Mouse (Mus musculus) bone marrow macrophage, adult 2 months (primary cell): Measurements from ENCODE around the gene Xrcc5. TPM values are rescaled to one million over a fixed set of nuclear protein-coding genes. Genes with fewer than 3 reads are reported as not detected.
A peak's percentile ranks its signal among the peaks of the same experiment; 100 is the strongest.

Experiments
- H3K27ac ChIP-seq: 2 replicates; pipeline ENCODE4 v1.5.1; 2012; ENCODE audit warnings: low read depth, low read length; ENCODE audit not compliant: insufficient read depth
- H3K4me1 ChIP-seq: 2 replicates; pipeline ENCODE4 v1.6.1; 2012; ENCODE audit warnings: low read length; ENCODE audit not compliant: control insufficient read depth, insufficient read depth
- H3K4me3 ChIP-seq: 2 replicates; pipeline ENCODE4 v1.5.1; 2012; ENCODE audit warnings: mild to moderate bottlenecking, low read length, moderate library complexity; ENCODE audit not compliant: insufficient read depth
- CTCF ChIP-seq: IDR thresholded peaks from 2 replicates; pipeline ENCODE4 v1.5.1; 2012; ENCODE audit warnings: low read depth, mild to moderate bottlenecking, low read length, moderate library complexity
- POLR2A ChIP-seq: IDR thresholded peaks from 2 replicates; pipeline ENCODE4 v1.6.1; 2012; ENCODE audit warnings: mild to moderate bottlenecking, low read depth, low read length, borderline replicate concordance
- polyA plus RNA-seq: library from polyadenylated mRNA; stranded (reverse); fragments of >200 nt; gene quantifications from 2 replicates; pipeline ENCODE4 v1.2.4, GENCODE M21; 2012; ENCODE audit not compliant: missing spikeins, insufficient read depth, insufficient read length

The Xrcc5 gene
- polyA plus RNA-seq, 1 experiment, result 0.99 TPM

- no peaks in the 10 kb centered on the region for H3K4me1 ChIP-seq
- TF ChIP-seq CTCF (no peak), POLR2A (no peak)
- no peak overlapping the region for H3K4me3 ChIP-seq
- H3K27ac ChIP-seq, result no peak overlapping the region
These were observed 15.8 kb upstream of the Xrcc5 start for GRCm38 (mm10) chr1:72291421-72291820.

- Histone ChIP-seq H3K4me1 (no peaks in the 10 kb centered on the region), H3K27ac (no peak overlapping the region), H3K4me3 (no peak overlapping the region)
- TF ChIP-seq POLR2A (no peak), CTCF (no peak)
These were observed 15.3 kb upstream of the Xrcc5 start for GRCm38 (mm10) chr1:72291925-72292324.

- H3K4me3 ChIP-seq, result no peak overlapping the region
- TF ChIP-seq POLR2A (no peak), CTCF (no peak)
- no peaks in the 10 kb centered on the region for H3K4me1 ChIP-seq
- H3K27ac ChIP-seq, result no peak overlapping the region
These were observed 13.2 kb upstream of the Xrcc5 start for GRCm38 (mm10) chr1:72293869-72294663.

- Histone ChIP-seq H3K27ac (no peak overlapping the region), H3K4me3 (no peak overlapping the region), H3K4me1 (no peaks in the 10 kb centered on the region)
- no peak for TF ChIP-seq CTCF
- TF ChIP-seq POLR2A, result no peak
These were observed 11.5 kb upstream of the Xrcc5 start for GRCm38 (mm10) chr1:72295746-72296145.

GRCm38 (mm10) chr1:72301845-72302244, 5.4 kb upstream of the Xrcc5 start:
- H3K27ac ChIP-seq, result no peak overlapping the region
- no peak overlapping the region for H3K4me3 ChIP-seq
- H3K4me1 ChIP-seq, result peaks cover 3% of the 10 kb centered on the region
- TF ChIP-seq POLR2A (no peak), CTCF (no peak)

- Histone ChIP-seq H3K4me3 (no peak overlapping the region), H3K27ac (no peak overlapping the region), H3K4me1 (peaks cover 6% of the 10 kb centered on the region)
- TF ChIP-seq POLR2A, result no peak
- no peak for TF ChIP-seq CTCF
These were observed 980 bp upstream of the Xrcc5 start for GRCm38 (mm10) chr1:72306241-72306640.

GRCm38 (mm10) chr1:72306679-72307181, 491 bp upstream of the Xrcc5 start:
- TF ChIP-seq CTCF (peak; percentile 73), POLR2A (no peak)
- Histone ChIP-seq H3K27ac (peak overlapping the region; percentile 42; the same call in 1 of the 2 replicates), H3K4me3 (peak overlapping the region; percentile 67; the same call in 1 of the 2 replicates), H3K4me1 (peaks cover 6% of the 10 kb centered on the region)

- H3K27ac ChIP-seq, result no peak overlapping the region
- TF ChIP-seq CTCF (no peak), POLR2A (no peak)
- no peak overlapping the region for H3K4me3 ChIP-seq
- H3K4me1 ChIP-seq, result peaks cover 6% of the 10 kb centered on the region
These were observed 1.7 kb downstream of the Xrcc5 start for GRCm38 (mm10) chr1:72308919-72309318.

- TF ChIP-seq POLR2A (no peak), CTCF (no peak)
- Histone ChIP-seq H3K27ac (no peak overlapping the region), H3K4me3 (no peak overlapping the region), H3K4me1 (peaks cover 6% of the 10 kb centered on the region)
These were observed 2.7 kb downstream of the Xrcc5 start for GRCm38 (mm10) chr1:72309744-72310424.
